Mouse (Mus musculus) 3134 (cell line): ENCODE measurements around the gene Gm3238.
"Not testable (repeated sequence)": the region's sequence is repeated elsewhere in the genome, so short reads cannot be mapped to it uniquely, and the experiment has no call there.

Experiments
- DNase-seq: peaks from one replicate; pipeline ENCODE4 v3.0.0-alpha.2; 2011; ENCODE audit warnings: low spot score; ENCODE audit not compliant: insufficient read length; ENCODE audit errors: extremely low read depth

Gene Gm3238

DNA sequence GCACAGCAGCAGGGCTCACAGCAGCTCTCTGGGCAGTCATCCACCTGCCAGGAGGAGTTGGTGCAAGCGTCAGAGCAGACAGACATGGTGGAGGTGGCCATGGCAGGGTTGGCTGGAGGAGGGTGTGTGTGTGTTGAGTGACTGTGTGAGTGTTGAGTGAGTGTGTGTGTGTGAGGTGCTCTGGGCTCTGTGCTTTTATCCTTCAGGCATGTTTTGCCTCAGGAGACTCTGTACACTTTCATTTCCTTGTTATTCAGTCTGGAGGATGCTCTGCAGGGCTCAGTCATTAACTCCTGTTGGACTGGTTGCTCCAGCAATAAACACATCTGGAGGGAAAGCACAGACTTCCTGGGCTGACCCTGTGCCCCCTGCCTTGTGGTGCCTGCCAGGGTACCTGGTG, 19.9 kb downstream of the Gm3238 start, which contains the start of gene Gm9736:
Gene Gm9736 (minus strand): TSS at position 101 of the 400 bp plus-strand sequence.
- DNase-seq, result not testable (repeated sequence)

DNA sequence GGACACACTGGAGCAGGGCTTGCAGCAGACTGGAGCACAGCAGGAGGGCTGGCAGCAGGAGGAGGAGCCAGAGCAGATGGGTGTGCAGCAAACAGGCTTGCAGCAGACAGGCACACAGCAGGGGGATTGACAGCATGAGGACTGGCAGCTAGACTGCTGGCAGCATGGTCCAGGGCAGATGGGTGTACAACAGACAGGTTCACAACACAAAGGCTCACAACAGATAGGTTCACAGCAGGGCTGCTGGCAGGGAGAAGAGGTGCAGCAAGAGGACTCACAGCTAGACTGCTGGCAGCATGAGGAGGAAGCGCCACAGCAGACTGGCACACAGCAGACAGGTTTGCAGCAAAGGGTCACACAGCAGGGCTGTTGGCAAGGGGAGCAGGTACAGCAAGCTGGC, 20.4 kb downstream of the Gm3238 start:
- not testable (repeated sequence) for DNase-seq

- DNase-seq, result not testable (repeated sequence)
These were observed 29.0 kb downstream of the Gm3238 start, which contains the start of gene Gm18596 for GRCm38 (mm10) chr10:77741924-77742688. Gm18596 (minus strand) TSS chr10:77742638.

GRCm38 (mm10) chr10:77738929-77739328, 32.2 kb downstream of the Gm3238 start:
- DNase-seq, result no peak

- no peak for DNase-seq
These were observed 35.2 kb downstream of the Gm3238 start for GRCm38 (mm10) chr10:77735928-77736327.

- no peak for DNase-seq
These were observed 41.9 kb downstream of the Gm3238 start for GRCm38 (mm10) chr10:77729241-77729640.

GRCm38 (mm10) chr10:77728280-77728679, 42.8 kb downstream of the Gm3238 start:
- DNase-seq, result no peak

DNA sequence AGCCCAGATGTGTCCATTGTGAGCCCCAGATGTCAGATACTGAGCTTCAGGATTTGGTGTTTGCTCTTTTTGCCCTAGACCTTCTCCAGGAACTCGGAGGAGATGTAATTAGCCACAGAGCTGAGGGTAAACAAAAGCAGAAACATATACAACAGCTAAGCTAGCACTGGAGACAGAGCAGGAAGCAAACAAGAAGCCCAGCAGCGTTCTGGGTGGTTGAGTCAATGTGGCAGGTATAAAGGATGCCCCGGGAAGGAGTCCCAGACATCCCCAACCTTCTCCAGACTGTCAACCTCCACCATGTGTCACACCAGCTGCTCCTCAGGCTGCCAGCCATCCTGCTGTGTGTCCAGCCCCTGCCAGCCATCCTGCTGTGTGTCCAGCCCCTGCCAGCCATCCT, 44.9 kb downstream of the Gm3238 start, which contains the start of gene Gm10100:
Gene Gm10100 (plus strand): TSS at position 301 of the 400 bp plus-strand sequence.
- DNase-seq, result no peak

DNA sequence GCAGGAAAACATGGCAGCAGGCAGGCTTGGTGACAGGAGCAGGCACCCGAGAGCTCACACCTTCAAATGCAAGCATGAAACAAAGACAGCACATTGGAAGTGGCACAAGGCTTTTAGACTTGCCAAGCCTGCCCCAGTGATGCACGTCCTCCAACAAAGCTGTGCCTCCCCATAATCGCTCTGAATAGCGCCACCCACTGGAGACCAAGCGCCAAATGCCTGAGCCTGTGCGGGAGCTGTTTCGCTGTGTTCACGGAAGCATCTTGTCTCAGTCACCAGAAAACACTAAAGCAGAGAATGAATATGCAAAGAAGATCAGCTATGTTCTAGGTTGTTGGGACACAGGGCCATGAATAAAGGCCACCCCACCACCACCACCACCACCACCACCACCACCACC, 46.3 kb downstream of the Gm3238 start:
- DNase-seq, result no peak
